Mouse (Mus musculus) liver, postnatal 0 days (tissue): ENCODE data around the gene Itga6. TPM values are rescaled to one million over a fixed set of nuclear protein-coding genes. Genes with fewer than 3 reads are reported as not detected.

Experiments
- ATAC-seq: fragments of 200-750 bp; cut with Nextera tagmentation; 2 replicates; pipeline ENCODE4 v1.8.0; 2017; ENCODE audit warnings: mild to moderate bottlenecking, moderate library complexity
- DNase-seq: peaks from one replicate; pipeline ENCODE4 v3.0.0-alpha.2; 2016
- H3K27ac ChIP-seq: fragments of 300-500 bp; sonication (generic); 2 replicates; pipeline ENCODE4 v1.5.1; 2014; ENCODE audit warnings: antibody characterized with exemption, moderate library complexity, mild to moderate bottlenecking, low read depth
- H3K27me3 ChIP-seq: fragments of 300-500 bp; sonication (generic); 2 replicates; pipeline ENCODE4 v1.6.1; 2014; ENCODE audit warnings: low read length, control low read depth, mixed read lengths; ENCODE audit not compliant: insufficient read depth
- H3K36me3 ChIP-seq: fragments of 300-500 bp; sonication (generic); replicated peaks from 2 replicates; pipeline ENCODE4 v1.6.1; 2014; ENCODE audit warnings: mild to moderate bottlenecking, control low read depth, low read length, moderate library complexity, mixed read lengths; ENCODE audit not compliant: insufficient read depth
- H3K4me1 ChIP-seq: fragments of 300-500 bp; sonication (generic); 2 replicates; pipeline ENCODE4 v1.6.1; 2014; ENCODE audit warnings: antibody characterized with exemption, mild to moderate bottlenecking, control low read depth; ENCODE audit not compliant: insufficient read depth
- H3K4me2 ChIP-seq: fragments of 300-500 bp; sonication (generic); 2 replicates; pipeline ENCODE4 v1.6.1; 2014; ENCODE audit warnings: low read depth, mild to moderate bottlenecking, low read length, moderate library complexity, mixed read lengths
- H3K4me3 ChIP-seq: fragments of 300-500 bp; sonication (generic); 2 replicates; pipeline ENCODE4 v1.5.1; 2014; ENCODE audit warnings: low read depth, low read length
- H3K9ac ChIP-seq: fragments of 300-500 bp; sonication (generic); replicated peaks from 2 replicates; pipeline ENCODE4 v1.6.1; 2014; ENCODE audit warnings: mild to moderate bottlenecking, moderate library complexity
- H3K9me3 ChIP-seq: fragments of 300-500 bp; sonication (generic); 2 replicates; pipeline ENCODE4 v1.6.1; 2016; ENCODE audit warnings: mild to moderate bottlenecking, control low read depth, low read length, mixed read lengths
- CTCF ChIP-seq: sonication (generic); IDR thresholded peaks from 2 replicates; pipeline ENCODE4 v1.5.1; 2016; ENCODE audit warnings: antibody characterized with exemption, low read depth
- EP300 ChIP-seq: IDR thresholded peaks from 2 replicates; pipeline ENCODE4 v1.6.1; 2016; ENCODE audit warnings: antibody characterized with exemption, low read depth, mild to moderate bottlenecking
- WGBS: fragments of 180-500 bp; shearing (Covaris S2); extraction: QIAGEN DNeasy Blood & Tissue Kit; methylation state at CpG from one replicate; pipeline ENCODE4 v1.1.7; 2014; ENCODE audit not compliant: insufficient replicate concordance; 5-methylcytosine and 5-hydroxymethylcytosine counted together
- polyA plus RNA-seq: library from polyadenylated mRNA; unstranded; fragments of >200 nt; fragmentation: Nextera tagmentation; extraction: Ambion mirVana; gene quantifications from 2 replicates; pipeline ENCODE4 v1.2.1, GENCODE M21; 2015

The Itga6 gene
- polyA plus RNA-seq, 1 experiment from 2014 or later, result 7.5 TPM

GRCm38 (mm10) chr2:71801691-71802090 is 56.3 kb downstream of the Itga6 start:
- TF ChIP-seq EP300, result no peak
- TF ChIP-seq CTCF, result no peak
- ATAC-seq (no peak), DNase-seq (no peak)
- Histone ChIP-seq H3K27me3 (no peaks in the 10 kb centered on the region), H3K27ac (no peak overlapping the region), H3K4me1 (no peaks in the 10 kb centered on the region), H3K36me3 (no peaks in the 10 kb centered on the region), H3K4me2 (no peak overlapping the region), H3K9me3 (no peaks in the 10 kb centered on the region), H3K9ac (no peak overlapping the region), H3K4me3 (no peak overlapping the region)
- WGBS, result 69% methylated on average over 7 of the region's 7 CpGs

- H3K36me3 ChIP-seq, result no peaks in the 10 kb centered on the region
- WGBS, result 81% methylated on average over 4 of the region's 4 CpGs
- DNase-seq (no peak), ATAC-seq (no peak)
- H3K27ac ChIP-seq, result no peak overlapping the region
- no peak overlapping the region for H3K9ac ChIP-seq
- H3K27me3 ChIP-seq, result no peaks in the 10 kb centered on the region
- H3K9me3 ChIP-seq, result no peaks in the 10 kb centered on the region
- no peak for TF ChIP-seq CTCF
- no peak for TF ChIP-seq EP300
- no peaks in the 10 kb centered on the region for H3K4me1 ChIP-seq
- H3K4me2 ChIP-seq, result no peak overlapping the region
- H3K4me3 ChIP-seq, result no peak overlapping the region
Observed at GRCm38 (mm10) chr2:71802131-71802530, 56.7 kb downstream of the Itga6 start.

- WGBS, result 81% methylated on average over 7 of the region's 7 CpGs
- Histone ChIP-seq H3K36me3 (no peaks in the 10 kb centered on the region), H3K4me3 (no peak overlapping the region), H3K4me2 (no peak overlapping the region), H3K27me3 (no peaks in the 10 kb centered on the region), H3K9ac (no peak overlapping the region), H3K27ac (no peak overlapping the region), H3K9me3 (no peaks in the 10 kb centered on the region), H3K4me1 (no peaks in the 10 kb centered on the region)
- TF ChIP-seq EP300 (no peak), CTCF (no peak)
- DNase-seq (no peak), ATAC-seq (no peak)
Observed at GRCm38 (mm10) chr2:71805120-71805519, 59.7 kb downstream of the Itga6 start.

- no peak overlapping the region for H3K4me2 ChIP-seq
- 63% methylated on average over 11 of the region's 11 CpGs for WGBS
Observed at GRCm38 (mm10) chr2:71805611-71806567, 60.5 kb downstream of the Itga6 start.

GRCm38 (mm10) chr2:71809289-71809860 is 64.0 kb downstream of the Itga6 start:
- no peaks in the 10 kb centered on the region for H3K9me3 ChIP-seq
- DNase-seq (no peak), ATAC-seq (no peak)
- peaks cover 27% of the 10 kb centered on the region for H3K4me1 ChIP-seq
- H3K27ac ChIP-seq, result no peak overlapping the region
- no peak for TF ChIP-seq EP300
- H3K4me2 ChIP-seq, result no peak overlapping the region
- H3K36me3 ChIP-seq, result no peaks in the 10 kb centered on the region
- H3K27me3 ChIP-seq, result no peaks in the 10 kb centered on the region
- H3K4me3 ChIP-seq, result no peak overlapping the region
- 54% methylated on average over 10 of the region's 10 CpGs for WGBS
- H3K9ac ChIP-seq, result no peak overlapping the region

More at GRCm38 (mm10) chr2:71805611-71806567, 60.5 kb downstream of the Itga6 start:
- H3K4me1 ChIP-seq, result no peaks in the 10 kb centered on the region
- H3K27ac ChIP-seq, result no peak overlapping the region
- no peaks in the 10 kb centered on the region for H3K27me3 ChIP-seq
- no peak overlapping the region for H3K9ac ChIP-seq
- no peak overlapping the region for H3K4me3 ChIP-seq
- ATAC-seq (no peak), DNase-seq (no peak)
- no peaks in the 10 kb centered on the region for H3K9me3 ChIP-seq
- H3K36me3 ChIP-seq, result no peaks in the 10 kb centered on the region
- TF ChIP-seq EP300 (no peak), CTCF (no peak)

- Histone ChIP-seq H3K27me3 (no peaks in the 10 kb centered on the region), H3K9ac (no peak overlapping the region), H3K36me3 (no peaks in the 10 kb centered on the region), H3K4me2 (no peak overlapping the region), H3K27ac (no peak overlapping the region), H3K4me1 (peaks cover 34% of the 10 kb centered on the region), H3K9me3 (no peaks in the 10 kb centered on the region), H3K4me3 (no peak overlapping the region)
- TF ChIP-seq CTCF (no peak), EP300 (no peak)
- no peak for ATAC-seq
- DNase-seq, result no peak
- 84% methylated on average over 11 of the region's 11 CpGs for WGBS
Observed at GRCm38 (mm10) chr2:71810010-71810409, 64.6 kb downstream of the Itga6 start.
